Mouse (Mus musculus) bone marrow macrophage, adult 2 months (primary cell): ENCODE data around the gene Olfr1013.

Source experiments
- CTCF ChIP-seq: IDR thresholded peaks from 2 replicates; pipeline ENCODE4 v1.5.1; 2012; ENCODE audit warnings: low read depth, mild to moderate bottlenecking, low read length, moderate library complexity
- POLR2A ChIP-seq: IDR thresholded peaks from 2 replicates; pipeline ENCODE4 v1.6.1; 2012; ENCODE audit warnings: mild to moderate bottlenecking, low read depth, low read length, borderline replicate concordance

- no peak for TF ChIP-seq POLR2A
- no peak for TF ChIP-seq CTCF
These were observed 5.5 kb downstream of the Olfr1013 start, which contains the start of gene Olfr1014 for GRCm38 (mm10) chr2:85772413-85772812.
